Mouse (Mus musculus): Measurements from ENCODE around the gene Olfr573-ps1.

Olfr573-ps1 gene

GRCm38 (mm10) chr7:102942475-102942874 is at the start of gene Olfr573-ps1:
Gene Olfr573-ps1, minus strand, starts transcription at chr7:102942575.
- DNase-seq (ENCODE audit: low spot score), result no peak

- no peak for DNase-seq (ENCODE audit: low spot score)
Measured at GRCm38 (mm10) chr7:102989224-102989623, 46.8 kb upstream of the Olfr573-ps1 start, which contains the start of gene Olfr578. Gene Olfr578, minus strand, starts transcription at chr7:102989324.

GRCm38 (mm10) chr7:102975843-102976242 is 33.5 kb upstream of the Olfr573-ps1 start, which contains the start of gene Olfr577:
Gene Olfr577, minus strand, starts transcription at chr7:102975943.
- DNase-seq (ENCODE audit: low spot score), result no peak

- no peak for DNase-seq (ENCODE audit: low spot score)
Measured at GRCm38 (mm10) chr7:102974399-102974798, 32.0 kb upstream of the Olfr573-ps1 start.

GRCm38 (mm10) chr7:102962360-102962759 is 20.0 kb upstream of the Olfr573-ps1 start, which contains the start of gene Olfr576:
Gene Olfr576, plus strand, starts transcription at chr7:102962660.
- DNase-seq (ENCODE audit: low spot score), result no peak

- no peak for DNase-seq (ENCODE audit: low spot score)
Measured at GRCm38 (mm10) chr7:102958593-102958992, 16.2 kb upstream of the Olfr573-ps1 start, which contains the start of gene Olfr575. Gene Olfr575, minus strand, starts transcription at chr7:102958775.

- DNase-seq (ENCODE audit: low spot score), result no peak
Measured at GRCm38 (mm10) chr7:102958137-102958536, 15.8 kb upstream of the Olfr573-ps1 start.

- DNase-seq (ENCODE audit: low spot score), result no peak
Measured at GRCm38 (mm10) chr7:102950732-102951131, 8.4 kb upstream of the Olfr573-ps1 start.

GRCm38 (mm10) chr7:102948167-102948566 is 5.8 kb upstream of the Olfr573-ps1 start, which contains the start of gene Olfr574:
Gene Olfr574, plus strand, starts transcription at chr7:102948467.
- no peak for DNase-seq (ENCODE audit: low spot score)

GRCm38 (mm10) chr7:102943417-102943816 is 1.0 kb upstream of the Olfr573-ps1 start:
- DNase-seq (ENCODE audit: low spot score), result no peak

- DNase-seq (ENCODE audit: low spot score), result no peak
Measured at GRCm38 (mm10) chr7:102927105-102927504, 15.3 kb downstream of the Olfr573-ps1 start.

GRCm38 (mm10) chr7:102924109-102924508 is 18.3 kb downstream of the Olfr573-ps1 start, which contains the start of gene Olfr572:
Gene Olfr572, plus strand, starts transcription at chr7:102924409.
- DNase-seq (ENCODE audit: low spot score), result no peak

- DNase-seq (ENCODE audit: low spot score), result peak; percentile 88
Measured at GRCm38 (mm10) chr7:102919632-102920031, 22.7 kb downstream of the Olfr573-ps1 start.

- no peak for DNase-seq (ENCODE audit: low spot score)
Measured at GRCm38 (mm10) chr7:102917032-102917875, 25.1 kb downstream of the Olfr573-ps1 start, which contains the start of gene Olfr571. Gene Olfr571, minus strand, starts transcription at chr7:102917536.

GRCm38 (mm10) chr7:102916405-102916804 is 26.0 kb downstream of the Olfr573-ps1 start:
- DNase-seq (ENCODE audit: low spot score), result no peak

- DNase-seq (ENCODE audit: low spot score), result no peak
Measured at GRCm38 (mm10) chr7:102915261-102915660, 27.1 kb downstream of the Olfr573-ps1 start.

Data from retina, embryonic 14.5 days (tissue).